Mouse (Mus musculus) G1E (cell line): ENCODE measurements around the gene Zfp518a.

ENCODE experiments used
- CTCF ChIP-seq: IDR thresholded peaks from 2 replicates; pipeline ENCODE4 v1.5.1; 2012; ENCODE audit warnings: low read depth, low read length, inconsistent platforms, mixed read lengths
- GATA1 ChIP-seq: IDR thresholded peaks from 2 replicates; pipeline ENCODE4 v1.6.1; 2012; ENCODE audit warnings: borderline replicate concordance, low read length, inconsistent platforms, mixed read lengths
- GATA2 ChIP-seq: IDR thresholded peaks from 2 replicates; pipeline ENCODE4 v1.6.1; 2012; ENCODE audit warnings: low read depth, low read length, inconsistent platforms, borderline replicate concordance

- TF ChIP-seq CTCF (no peak), GATA1 (no peak), GATA2 (no peak)
Measured at GRCm38 (mm10) chr19:40888887-40889286, 5.6 kb upstream of the Zfp518a start.
